Mouse (Mus musculus): ENCODE data around the gene Eno3. TPM values are rescaled to one million over a fixed set of nuclear protein-coding genes. Genes with fewer than 3 reads are reported as not detected.
A peak's percentile ranks its signal among the peaks of the same experiment; 100 is the strongest.

Eno3 gene
- polyA plus RNA-seq, 1 experiment = 0.74 TPM

DNA sequence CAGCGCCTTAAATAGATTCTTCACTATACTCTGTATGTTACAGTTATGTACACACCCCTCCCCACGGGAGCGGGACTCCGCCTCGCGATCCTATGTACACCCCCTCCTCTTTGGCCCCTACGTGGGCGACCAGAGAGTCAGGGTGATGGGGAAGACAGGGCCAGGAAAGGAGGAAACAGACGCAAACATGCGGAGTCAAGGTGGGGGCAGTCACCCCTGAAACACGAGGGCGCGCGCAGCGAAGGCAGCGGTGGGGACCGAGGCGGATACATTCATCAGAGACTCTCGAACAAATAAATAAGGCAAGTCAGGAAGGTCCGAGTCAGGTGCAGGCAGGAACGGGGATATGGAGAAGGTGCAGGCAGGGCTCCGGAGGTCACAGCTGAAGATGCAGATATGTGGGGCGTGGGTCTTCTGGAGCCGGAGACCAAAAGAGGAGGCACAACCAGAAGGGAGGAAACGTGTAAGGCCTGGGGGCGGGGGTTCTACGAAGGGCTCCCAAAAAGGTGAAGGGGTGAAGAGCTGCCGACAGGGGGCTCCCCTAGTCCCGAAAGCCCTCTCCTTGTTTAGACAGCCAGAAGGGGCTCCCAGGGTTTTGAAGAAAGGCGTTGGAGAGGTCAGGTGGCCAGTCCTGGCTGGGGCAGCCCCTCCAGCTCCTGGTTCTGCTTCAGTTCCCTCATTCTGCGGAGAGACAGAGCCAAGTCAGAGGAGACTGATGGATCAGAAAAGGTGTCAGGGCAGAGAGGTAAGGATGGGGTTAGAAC is 12.8 kb downstream of the Eno3 start:
- H3K27me3 ChIP-seq (ENCODE audit: control insufficient read depth) = no peaks in the 10 kb centered on the region
- H3K4me3 ChIP-seq (replicated peaks) = peak overlapping the region; percentile 90
- peaks cover 34% of the 10 kb centered on the region for H3K36me3 ChIP-seq (ENCODE audit: control insufficient read depth)
- no peak for TF ChIP-seq GATA1 (IDR thresholded peaks at IDR 0.05; ENCODE audit: low read length)
- TF ChIP-seq TAL1 (IDR thresholded peaks at IDR 0.05; ENCODE audit: low read length) = no peak
- peaks cover 55% of the 10 kb centered on the region for H3K4me1 ChIP-seq (ENCODE audit: control insufficient read depth)
- no peaks in the 10 kb centered on the region for H3K9me3 ChIP-seq (ENCODE audit: control insufficient read depth, low read length)

DNA sequence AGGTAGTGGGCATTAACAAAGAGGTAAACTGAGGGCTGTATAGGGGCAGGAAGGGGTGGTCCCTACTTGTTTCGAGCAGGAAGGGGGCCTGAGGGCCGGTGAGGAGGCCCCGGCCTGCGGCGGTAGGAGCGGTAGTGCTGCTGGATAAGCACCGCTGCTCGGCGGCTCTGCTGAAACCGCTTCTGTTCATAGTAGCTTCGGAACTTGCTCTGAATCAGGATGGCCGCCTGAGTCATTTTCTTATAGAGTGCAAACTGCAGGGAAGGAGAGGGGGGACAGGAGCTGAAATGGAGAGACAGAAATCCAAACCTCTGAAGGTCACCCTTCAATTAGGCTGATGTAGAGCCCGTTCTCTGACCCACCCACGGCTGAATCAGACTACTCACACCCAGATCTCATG is 13.5 kb downstream of the Eno3 start:
- peaks cover 55% of the 10 kb centered on the region for H3K4me1 ChIP-seq (ENCODE audit: control insufficient read depth)
- TF ChIP-seq TAL1 (IDR thresholded peaks at IDR 0.05; ENCODE audit: low read length) (no peak), GATA1 (IDR thresholded peaks at IDR 0.05; ENCODE audit: low read length) (no peak)
- peak overlapping the region; percentile 90 for H3K4me3 ChIP-seq (replicated peaks)
- no peaks in the 10 kb centered on the region for H3K9me3 ChIP-seq (ENCODE audit: control insufficient read depth, low read length)
- peaks cover 32% of the 10 kb centered on the region for H3K36me3 ChIP-seq (ENCODE audit: control insufficient read depth)
- no peaks in the 10 kb centered on the region for H3K27me3 ChIP-seq (ENCODE audit: control insufficient read depth)

DNA sequence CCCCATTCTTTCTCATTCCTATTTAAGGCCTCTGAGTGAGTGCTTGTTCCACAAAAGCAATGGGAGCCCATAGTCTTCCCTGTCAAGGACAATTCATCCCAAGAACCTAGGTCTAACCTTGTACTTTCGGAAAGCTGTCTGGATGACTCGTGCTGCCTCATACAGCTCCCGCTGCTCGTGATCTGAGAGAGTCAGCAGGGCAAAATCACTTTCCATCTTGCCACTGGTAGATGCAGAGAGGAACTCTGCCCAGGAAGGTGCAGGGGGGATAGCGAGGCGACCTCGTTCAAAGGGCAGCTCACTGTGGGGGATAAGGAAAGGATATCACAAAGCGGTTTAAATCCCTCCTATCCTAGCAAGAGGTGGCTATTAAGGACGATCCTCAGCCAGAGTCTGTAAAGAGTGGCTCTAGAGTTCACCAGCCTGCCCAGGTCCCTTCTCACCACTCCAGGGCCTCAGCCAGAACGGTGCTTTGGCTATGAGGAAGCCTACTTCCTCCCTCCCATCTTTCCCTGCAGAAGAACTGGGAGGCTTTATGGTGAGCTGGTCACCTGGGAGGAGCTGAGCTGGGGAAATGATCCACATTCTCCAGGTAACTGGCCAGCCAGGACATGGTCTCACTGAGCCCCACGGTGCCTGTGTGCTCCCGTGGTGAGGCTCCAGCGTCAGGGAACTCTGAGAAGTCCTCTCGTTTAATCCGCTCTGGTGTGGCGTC is 14.5 kb downstream of the Eno3 start:
- H3K4me1 ChIP-seq (ENCODE audit: control insufficient read depth) = peaks cover 49% of the 10 kb centered on the region
- H3K9me3 ChIP-seq (ENCODE audit: control insufficient read depth, low read length) = no peaks in the 10 kb centered on the region
- H3K36me3 ChIP-seq (ENCODE audit: control insufficient read depth) = peaks cover 31% of the 10 kb centered on the region
- TF ChIP-seq TAL1 (IDR thresholded peaks at IDR 0.05; ENCODE audit: low read length) = no peak
- TF ChIP-seq GATA1 (IDR thresholded peaks at IDR 0.05; ENCODE audit: low read length) = no peak
- H3K4me3 ChIP-seq (replicated peaks) = no peak overlapping the region
- no peaks in the 10 kb centered on the region for H3K27me3 ChIP-seq (ENCODE audit: control insufficient read depth)

DNA sequence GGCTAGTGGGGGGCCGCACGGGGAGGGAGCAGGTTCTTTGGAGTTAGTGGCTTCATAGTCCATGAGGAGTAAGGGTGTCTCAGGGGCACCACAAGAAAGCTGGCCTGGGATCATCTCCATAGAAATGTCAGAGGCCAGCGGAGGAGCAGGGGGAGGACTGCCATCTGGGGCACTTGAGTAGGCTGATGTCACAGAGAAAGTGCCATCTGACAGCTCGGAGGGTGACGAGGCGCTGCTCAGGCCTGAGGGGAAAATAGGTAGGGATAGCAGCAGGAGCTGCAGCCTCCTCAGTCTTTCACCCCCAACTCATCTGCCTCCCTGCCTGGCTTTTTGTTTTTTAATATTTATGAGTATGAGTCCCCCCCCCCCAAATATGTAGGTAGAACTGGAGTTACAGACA is 17.0 kb downstream of the Eno3 start:
- TF ChIP-seq TAL1 (IDR thresholded peaks at IDR 0.05; ENCODE audit: low read length) = no peak
- TF ChIP-seq GATA1 (IDR thresholded peaks at IDR 0.05; ENCODE audit: low read length) = no peak
- Histone ChIP-seq H3K9me3 (ENCODE audit: control insufficient read depth, low read length) (no peaks in the 10 kb centered on the region), H3K27me3 (ENCODE audit: control insufficient read depth) (no peaks in the 10 kb centered on the region), H3K4me3 (replicated peaks) (no peak overlapping the region), H3K4me1 (ENCODE audit: control insufficient read depth) (peaks cover 37% of the 10 kb centered on the region), H3K36me3 (ENCODE audit: control insufficient read depth) (peaks cover 22% of the 10 kb centered on the region; the same call in 1 of the 2 replicates)

DNA sequence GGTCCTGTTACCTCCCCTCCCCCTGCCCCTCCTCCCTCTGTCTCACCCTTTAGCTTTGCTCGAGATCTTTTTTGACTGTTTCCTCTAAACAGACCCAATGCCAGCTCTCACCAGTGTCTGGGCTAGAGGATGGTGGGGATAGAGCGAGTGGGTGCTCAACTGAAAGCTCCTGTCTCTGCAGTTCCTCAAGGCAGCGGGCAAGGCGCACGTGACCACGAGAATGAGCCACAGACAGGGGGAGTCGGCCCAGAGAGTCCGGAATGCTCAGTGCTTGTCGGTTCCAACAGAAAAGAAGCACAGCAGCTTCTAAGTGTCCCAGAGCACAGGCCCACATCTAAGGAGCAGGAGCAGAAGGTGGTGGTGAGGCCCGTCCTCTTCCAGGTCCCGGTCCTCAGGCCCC is 17.5 kb downstream of the Eno3 start:
- Histone ChIP-seq H3K4me3 (replicated peaks) (no peak overlapping the region), H3K9me3 (ENCODE audit: control insufficient read depth, low read length) (no peaks in the 10 kb centered on the region), H3K27me3 (ENCODE audit: control insufficient read depth) (no peaks in the 10 kb centered on the region), H3K36me3 (ENCODE audit: control insufficient read depth) (peaks cover 24% of the 10 kb centered on the region; the same call in 1 of the 2 replicates), H3K4me1 (ENCODE audit: control insufficient read depth) (peaks cover 33% of the 10 kb centered on the region)
- TF ChIP-seq TAL1 (IDR thresholded peaks at IDR 0.05; ENCODE audit: low read length) (no peak), GATA1 (IDR thresholded peaks at IDR 0.05; ENCODE audit: low read length) (no peak)

DNA sequence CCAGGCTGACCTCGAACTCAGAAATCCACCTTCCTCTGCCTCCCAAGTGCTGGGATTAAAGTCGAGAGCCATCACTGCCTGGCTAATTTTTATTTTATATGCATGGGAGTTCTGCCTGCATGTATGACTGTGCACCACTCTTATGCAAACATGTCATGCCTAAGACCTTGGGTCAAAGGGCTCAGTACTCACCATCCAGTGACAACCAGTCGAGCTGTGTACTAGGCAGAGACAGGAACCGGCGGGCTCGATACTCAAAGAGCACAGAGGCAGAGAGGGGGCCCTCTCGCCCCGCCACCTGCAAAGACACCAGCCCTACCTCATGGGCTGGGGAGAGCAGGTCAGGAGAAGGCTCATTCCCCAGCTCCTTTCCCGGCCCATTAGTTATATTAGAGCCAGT is 21.1 kb downstream of the Eno3 start:
- H3K27me3 ChIP-seq (ENCODE audit: control insufficient read depth) = no peaks in the 10 kb centered on the region
- H3K9me3 ChIP-seq (ENCODE audit: control insufficient read depth, low read length) = no peaks in the 10 kb centered on the region
- H3K36me3 ChIP-seq (ENCODE audit: control insufficient read depth) = peaks cover 41% of the 10 kb centered on the region
- peaks cover 10% of the 10 kb centered on the region for H3K4me1 ChIP-seq (ENCODE audit: control insufficient read depth)
- no peak overlapping the region for H3K4me3 ChIP-seq (replicated peaks)
- TF ChIP-seq GATA1 (IDR thresholded peaks at IDR 0.05; ENCODE audit: low read length) (no peak), TAL1 (IDR thresholded peaks at IDR 0.05; ENCODE audit: low read length) (no peak)

DNA sequence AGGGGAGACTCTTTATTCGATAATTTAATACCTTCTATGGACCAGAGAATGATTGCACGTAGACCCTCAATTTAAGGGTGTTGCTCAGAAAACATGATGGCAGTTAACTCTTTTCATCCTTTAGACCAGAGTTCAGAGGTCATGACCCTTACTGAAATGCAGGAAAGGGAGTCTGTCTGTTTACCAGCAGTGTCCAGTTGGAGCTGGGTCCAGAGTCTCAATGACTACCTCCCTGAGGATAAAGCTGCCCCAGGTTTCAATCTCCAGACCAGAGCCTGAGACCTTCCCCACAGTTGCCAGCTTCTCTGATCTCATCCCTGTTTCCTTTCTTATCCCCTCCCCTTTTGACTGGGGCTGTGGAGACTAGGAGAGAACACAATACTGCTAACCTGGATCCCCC is 21.6 kb downstream of the Eno3 start:
- H3K36me3 ChIP-seq (ENCODE audit: control insufficient read depth) = peaks cover 46% of the 10 kb centered on the region
- TF ChIP-seq GATA1 (IDR thresholded peaks at IDR 0.05; ENCODE audit: low read length) = no peak
- TF ChIP-seq TAL1 (IDR thresholded peaks at IDR 0.05; ENCODE audit: low read length) = no peak

DNA sequence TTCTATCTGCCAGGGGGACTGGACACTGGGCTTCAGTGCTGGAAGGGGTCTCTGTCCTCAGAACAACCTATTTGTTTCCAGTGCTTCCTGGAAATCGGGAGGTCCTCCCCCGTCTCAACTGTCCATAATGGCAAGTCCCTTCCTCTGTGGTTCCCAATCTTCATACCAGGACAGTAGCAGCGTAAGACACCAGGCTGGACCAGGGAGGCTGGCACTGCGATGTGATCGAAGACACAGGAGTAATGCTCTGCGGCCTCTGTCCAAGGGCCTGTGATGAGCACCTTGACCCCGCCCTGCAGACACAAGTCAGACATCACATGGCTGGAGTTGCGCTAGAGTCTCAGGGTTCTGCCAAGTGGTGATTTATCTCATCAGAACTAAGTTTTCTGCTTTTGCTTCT is 22.4 kb downstream of the Eno3 start:
- no peak for TF ChIP-seq TAL1 (IDR thresholded peaks at IDR 0.05; ENCODE audit: low read length)
- TF ChIP-seq GATA1 (IDR thresholded peaks at IDR 0.05; ENCODE audit: low read length) = no peak
- H3K36me3 ChIP-seq (ENCODE audit: control insufficient read depth) = peaks cover 44% of the 10 kb centered on the region
- no peak overlapping the region for H3K4me3 ChIP-seq (replicated peaks)
- no peaks in the 10 kb centered on the region for H3K9me3 ChIP-seq (ENCODE audit: control insufficient read depth, low read length)
- no peaks in the 10 kb centered on the region for H3K27me3 ChIP-seq (ENCODE audit: control insufficient read depth)
- peaks cover 10% of the 10 kb centered on the region for H3K4me1 ChIP-seq (ENCODE audit: control insufficient read depth)

More for the DNA sequence above, 21.6 kb downstream of the Eno3 start:
- Histone ChIP-seq H3K27me3 (ENCODE audit: control insufficient read depth) (no peaks in the 10 kb centered on the region), H3K4me1 (ENCODE audit: control insufficient read depth) (peaks cover 10% of the 10 kb centered on the region), H3K9me3 (ENCODE audit: control insufficient read depth, low read length) (no peaks in the 10 kb centered on the region), H3K4me3 (replicated peaks) (no peak overlapping the region)

DNA sequence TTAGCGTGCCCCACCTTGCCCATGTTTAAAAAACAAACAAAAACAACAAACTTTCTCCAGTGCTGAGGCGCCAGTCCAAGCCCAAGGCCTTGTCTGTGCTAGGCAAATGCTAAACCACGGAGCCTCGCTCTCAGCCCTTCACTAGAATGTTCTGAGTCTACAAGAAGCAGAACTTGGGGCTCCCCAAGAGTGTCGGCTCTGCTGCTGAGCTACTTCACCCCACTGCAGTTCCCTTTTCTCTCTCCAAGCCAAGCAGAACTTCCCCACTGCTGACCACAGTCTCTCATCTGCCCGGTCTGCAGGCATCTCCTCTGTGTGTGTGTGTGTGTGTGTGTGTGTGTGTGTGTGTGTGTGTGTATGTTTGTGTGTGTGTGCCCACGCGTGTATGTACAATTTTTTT is 22.9 kb downstream of the Eno3 start:
- TF ChIP-seq GATA1 (IDR thresholded peaks at IDR 0.05; ENCODE audit: low read length) = no peak
- no peak for TF ChIP-seq TAL1 (IDR thresholded peaks at IDR 0.05; ENCODE audit: low read length)
- Histone ChIP-seq H3K4me3 (replicated peaks) (no peak overlapping the region), H3K9me3 (ENCODE audit: control insufficient read depth, low read length) (no peaks in the 10 kb centered on the region), H3K27me3 (ENCODE audit: control insufficient read depth) (no peaks in the 10 kb centered on the region), H3K4me1 (ENCODE audit: control insufficient read depth) (peaks cover 10% of the 10 kb centered on the region), H3K36me3 (ENCODE audit: control insufficient read depth) (peaks cover 42% of the 10 kb centered on the region)

All from erythroblast, embryonic 14.5 days (primary cell).